Mouse (Mus musculus): ENCODE measurements at regions not wholly inside any gene's neighbourhood (a gene's known extent, or its start where the extent isn't known, plus 50 kb on each side); places are given as distances from the start of the nearest gene placed in this dataset.

DNA sequence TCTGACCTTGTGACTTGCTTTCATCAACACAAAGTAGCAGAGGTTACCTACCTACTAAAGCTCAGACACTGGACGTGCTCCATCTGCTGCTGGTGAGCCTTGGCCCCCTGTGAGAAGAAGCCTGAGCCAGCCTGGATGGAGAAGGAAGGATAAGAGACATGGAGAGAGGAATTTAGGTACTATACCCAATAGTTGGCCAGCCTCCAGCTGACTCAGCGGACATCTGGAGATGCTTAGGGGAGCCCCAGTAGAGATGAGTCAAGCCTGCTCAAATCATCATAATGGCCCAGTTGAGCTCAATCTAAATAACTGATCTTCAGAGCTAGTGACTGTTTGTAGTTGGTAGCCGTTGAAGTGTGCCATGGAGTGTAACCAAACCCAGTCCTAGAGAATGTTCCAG is 53.7 kb upstream of the Ripply2 start:
- intact Hi-C loops (cut with DNase I): no loop called here

DNA sequence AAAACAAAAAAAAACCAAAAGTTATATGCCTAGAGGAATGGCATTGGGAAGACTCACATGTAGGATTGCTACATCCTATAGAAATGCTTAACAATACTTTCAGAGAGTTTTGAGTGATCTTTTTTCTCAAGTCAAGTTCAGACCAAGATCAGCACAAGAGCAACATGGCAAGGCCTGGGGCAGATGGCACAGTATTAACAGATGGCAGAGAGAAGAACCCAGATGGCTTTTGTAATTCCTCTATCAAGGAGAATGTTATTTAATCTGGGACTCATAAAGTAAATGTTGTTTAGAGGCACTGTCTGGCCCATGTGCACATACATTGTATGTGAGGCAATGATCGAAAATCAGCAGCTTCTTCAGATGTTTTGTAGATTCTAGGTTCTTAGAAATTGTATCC is 58.3 kb upstream of the Ripply2 start:
- no peak for DNase-seq
- intact Hi-C loops (cut with DNase I): no loop called here

More for the DNA sequence above, 53.7 kb upstream of the Ripply2 start:
- no peak for DNase-seq

DNA sequence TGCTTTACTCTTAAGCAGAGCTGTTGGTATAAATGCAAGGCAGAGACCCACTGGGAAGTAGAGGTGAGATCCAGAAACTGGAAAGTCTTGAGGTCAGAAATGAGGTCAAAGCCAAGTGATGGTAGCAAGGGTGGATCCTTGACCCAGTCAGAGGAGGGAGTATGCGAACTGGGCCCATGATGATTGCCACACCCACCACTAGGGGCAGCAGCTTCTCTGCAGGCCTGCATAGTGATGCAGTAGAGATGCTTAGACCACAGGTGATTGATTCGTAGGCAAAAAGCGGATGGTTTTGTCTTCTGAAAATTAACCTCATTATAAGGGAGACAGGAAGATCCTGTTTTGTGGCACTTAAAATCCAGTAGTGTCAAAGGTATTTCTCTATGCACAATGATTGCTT is 59.6 kb upstream of the Ripply2 start:
- intact Hi-C loops (cut with DNase I): no loop called here
- DNase-seq: no peak

DNA sequence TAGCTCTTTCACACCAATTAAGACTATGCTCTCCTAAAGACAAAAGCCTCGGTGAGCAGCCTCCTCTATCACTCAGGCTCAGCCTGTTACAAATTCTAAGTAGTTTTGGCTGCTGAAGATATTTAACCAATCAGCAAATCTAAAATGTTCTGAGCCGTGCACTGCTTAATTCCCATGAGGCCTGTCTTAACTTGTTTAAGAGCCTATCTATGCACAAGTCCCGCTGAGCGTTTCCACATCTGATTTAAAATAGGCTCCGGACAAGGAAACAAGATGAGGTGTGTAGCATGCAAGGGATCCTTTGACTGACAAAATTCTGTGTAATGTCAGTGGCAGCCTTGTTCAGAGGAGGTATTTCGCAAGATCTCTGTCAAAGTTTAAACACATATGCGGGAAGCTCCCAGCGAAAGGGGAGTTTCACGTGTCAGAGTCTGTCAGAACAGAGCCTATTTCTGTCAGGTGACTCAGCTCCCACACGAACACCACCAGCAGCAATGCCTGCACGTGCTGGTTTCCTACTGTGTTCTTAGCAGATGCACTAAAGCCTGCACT is 63.3 kb upstream of the Ripply2 start:
- DNase-seq: peak in 1 of 2 experiments; percentile 4
- intact Hi-C loops (cut with DNase I): no loop called here

DNA sequence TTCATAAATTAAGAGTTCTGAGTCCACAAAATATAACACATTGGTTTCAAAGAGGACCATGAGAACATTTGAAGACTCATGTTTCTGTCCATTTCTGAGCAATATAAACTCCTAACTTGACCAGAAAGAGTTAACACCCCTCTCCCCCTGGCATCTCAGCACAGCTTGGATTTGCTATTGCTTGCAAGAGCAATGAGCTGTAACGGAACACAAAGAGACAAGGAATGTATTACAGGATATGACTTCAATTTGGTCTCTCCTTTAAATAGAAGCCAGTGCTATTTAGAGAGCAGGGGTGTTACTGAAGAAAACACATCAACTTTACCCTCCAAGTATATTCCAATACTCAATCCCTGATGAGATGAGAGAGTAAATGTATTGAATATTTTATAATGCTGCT is 65.5 kb upstream of the Ripply2 start:
- DNase-seq: no peak
- intact Hi-C loops (cut with DNase I): no loop called here

DNA sequence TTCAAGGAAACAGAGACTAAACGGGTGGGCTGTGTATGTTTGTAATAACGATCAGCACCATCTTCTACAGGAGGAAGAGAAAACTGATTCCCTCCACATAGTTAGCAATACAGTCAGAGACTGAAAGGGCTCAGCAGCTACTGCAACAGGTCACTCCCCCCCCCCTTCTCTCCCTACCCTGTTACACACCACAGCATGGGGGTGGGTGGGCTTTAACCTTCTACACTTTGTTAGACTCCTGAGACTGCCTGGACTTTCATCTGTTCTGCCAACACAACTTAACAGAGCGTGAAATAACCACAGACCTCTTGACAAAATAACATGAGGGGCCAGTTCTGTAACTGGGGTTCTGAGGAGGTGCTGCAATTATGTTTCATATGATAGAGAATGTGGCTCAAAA is 50.7 kb upstream of the Snap91 start:
- DNase-seq: no peak
- intact Hi-C loops (cut with DNase I): no loop called here
